Mouse (Mus musculus): Measurements from ENCODE around the gene Usp16. TPM values are rescaled to one million over a fixed set of nuclear protein-coding genes. Genes with fewer than 3 reads are reported as not detected.

Usp16 gene
- polyA plus RNA-seq, 1 experiment from 2014 or later, result 41.5 TPM

DNA sequence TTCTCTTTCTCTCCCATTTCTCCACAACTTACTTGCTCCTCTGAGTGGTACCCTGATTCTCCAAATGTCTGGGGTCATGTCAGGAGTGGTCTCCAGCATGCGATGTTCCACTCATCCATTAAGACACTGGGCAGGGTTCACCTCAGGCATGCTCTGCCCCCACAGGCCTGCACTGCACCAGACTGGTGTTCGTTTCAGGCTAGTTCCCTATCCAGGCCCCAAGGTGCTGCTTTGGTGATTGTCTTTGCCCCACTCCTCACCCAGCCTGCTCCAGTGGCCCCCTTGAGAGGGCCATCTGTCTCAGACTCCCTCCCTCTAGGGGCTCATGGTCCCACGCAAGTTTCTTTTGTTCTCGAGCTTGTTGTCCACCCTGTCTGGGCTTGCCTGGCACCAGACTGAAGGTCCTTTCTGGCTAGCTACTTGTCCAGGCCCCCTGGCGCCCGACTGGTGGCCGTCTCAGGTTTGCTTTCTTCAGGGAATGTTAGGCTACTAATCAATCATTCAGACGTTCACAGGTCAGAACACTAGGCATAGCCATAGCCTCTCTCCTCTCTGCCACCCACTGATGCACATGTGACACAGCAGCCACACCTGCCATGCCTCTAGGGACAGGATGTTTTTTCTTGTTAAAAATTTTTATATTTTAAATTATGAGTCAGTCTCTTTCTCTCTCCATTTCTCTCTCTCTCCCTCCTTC, 73.2 kb downstream of the Usp16 start:
- ATAC-seq (replicated peaks; ENCODE audit: extremely low read depth, insufficient read depth, low FRiP score), result no peak
- Histone ChIP-seq H3K27ac (ENCODE audit: low read length) (no peak overlapping the region), H3K9ac (ENCODE audit: low read length) (no peak overlapping the region), H3K27me3 (ENCODE audit: control insufficient read depth, insufficient read depth, low read length) (no peaks in the 10 kb centered on the region), H3K4me2 (ENCODE audit: low read depth, low read length) (no peak overlapping the region), H3K9me3 (replicated peaks; ENCODE audit: control insufficient read depth, low read length) (no peaks in the 10 kb centered on the region), H3K36me3 (ENCODE audit: control insufficient read depth, insufficient read depth) (no peaks in the 10 kb centered on the region), H3K4me1 (ENCODE audit: control insufficient read depth, insufficient read depth, low read length) (peaks cover 4% of the 10 kb centered on the region), H3K4me3 (ENCODE audit: low read length) (no peak overlapping the region)
- 53% methylated on average over 8 of the region's 8 CpGs for WGBS

DNA sequence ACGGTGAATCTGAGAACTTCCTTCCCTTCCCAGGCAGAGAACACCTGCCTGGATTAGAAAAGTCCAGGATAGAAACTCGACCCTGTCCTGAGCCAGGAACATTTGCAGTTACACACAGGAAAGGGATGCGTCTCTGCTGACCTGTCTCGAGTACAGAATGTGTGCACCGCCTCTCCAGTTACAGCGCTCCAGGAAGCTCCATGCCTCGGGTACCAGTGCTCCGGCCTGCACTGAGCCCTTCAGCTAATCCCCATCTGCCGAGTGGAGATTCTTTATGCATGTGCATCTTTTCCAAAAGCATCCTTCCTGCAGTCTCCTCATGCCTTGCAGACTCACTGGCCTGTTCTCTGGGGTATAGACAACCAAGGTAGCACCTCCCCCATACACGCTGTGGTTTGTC, 74.3 kb downstream of the Usp16 start:
- no peak overlapping the region for H3K4me3 ChIP-seq (ENCODE audit: low read length)
- ATAC-seq (replicated peaks; ENCODE audit: extremely low read depth, insufficient read depth, low FRiP score), result no peak
- no peaks in the 10 kb centered on the region for H3K9me3 ChIP-seq (replicated peaks; ENCODE audit: control insufficient read depth, low read length)
- 66% methylated on average over 10 of the region's 10 CpGs for WGBS
- H3K36me3 ChIP-seq (ENCODE audit: control insufficient read depth, insufficient read depth), result no peaks in the 10 kb centered on the region
- no peaks in the 10 kb centered on the region for H3K27me3 ChIP-seq (ENCODE audit: control insufficient read depth, insufficient read depth, low read length)
- peaks cover 2% of the 10 kb centered on the region for H3K4me1 ChIP-seq (ENCODE audit: control insufficient read depth, insufficient read depth, low read length)
- H3K9ac ChIP-seq (ENCODE audit: low read length), result no peak overlapping the region
- H3K27ac ChIP-seq (ENCODE audit: low read length), result no peak overlapping the region
- no peak overlapping the region for H3K4me2 ChIP-seq (ENCODE audit: low read depth, low read length)

Other genes starting within 250 kb of the Usp16 start
- 23.9 and 24.3 TPM in 2 replicates for gene N6amt1, start 100.5 kb upstream of the Usp16 start, polyA plus RNA-seq (2015; fragmentation: Nextera tagmentation; extraction: Ambion mirVana)
- gene Ltn1, start 22.1 kb upstream of the Usp16 start, polyA plus RNA-seq (2015; fragmentation: Nextera tagmentation; extraction: Ambion mirVana), result 18.2 and 20.0 TPM in 2 replicates
- 11.2 and 13.0 TPM in 2 replicates for gene Rwdd2b, start 14.1 kb upstream of the Usp16 start, polyA plus RNA-seq (2015; fragmentation: Nextera tagmentation; extraction: Ambion mirVana)
- 296 and 348 TPM in 2 replicates for gene Cct8, start 41.2 kb downstream of the Usp16 start, polyA plus RNA-seq (2015; fragmentation: Nextera tagmentation; extraction: Ambion mirVana)
- gene Map3k7cl, start 98.6 kb downstream of the Usp16 start, polyA plus RNA-seq (2015; fragmentation: Nextera tagmentation; extraction: Ambion mirVana), result 0.30 and 0.86 TPM in 2 replicates
- 8.2 and 9.8 TPM in 2 replicates for gene Bach1, start 244.2 kb downstream of the Usp16 start, polyA plus RNA-seq (2015; fragmentation: Nextera tagmentation; extraction: Ambion mirVana)